Mouse (Mus musculus): ENCODE measurements around the gene Gm17482.

DNA sequence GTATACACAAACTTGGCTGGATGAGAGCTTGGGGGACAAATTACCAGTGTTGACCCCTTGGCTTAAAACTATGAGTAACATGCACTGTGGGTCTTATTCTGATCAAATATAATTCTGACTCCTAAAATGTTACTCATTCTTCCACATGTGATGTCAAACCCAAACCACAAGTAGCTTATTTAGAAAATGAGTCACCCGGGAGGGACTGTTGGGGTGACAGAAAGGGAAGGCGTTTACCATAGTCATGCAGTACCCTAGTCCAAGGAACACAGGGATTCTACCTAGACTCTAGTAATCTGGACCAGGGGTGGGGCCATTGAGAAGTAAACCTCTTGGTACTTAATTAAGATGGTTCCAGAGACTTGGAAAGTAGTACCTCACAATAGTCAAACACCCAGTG is 57.0 kb downstream of the Gm17482 start:
- TF ChIP-seq CTCF (IDR thresholded peaks at IDR 0.05; ENCODE audit: low read depth, low read length), result no peak
- no peak for TF ChIP-seq POLR2A (IDR thresholded peaks at IDR 0.05; ENCODE audit: borderline replicate concordance, low read depth, low read length)
